Mouse (Mus musculus) heart, embryonic 16.5 days (tissue): ENCODE data around the gene Mcm2. TPM values are rescaled to one million over a fixed set of nuclear protein-coding genes. Genes with fewer than 3 reads are reported as not detected.
A peak's percentile ranks its signal among the peaks of the same experiment; 100 is the strongest.

Source experiments
- ATAC-seq: fragments of 200-750 bp; cut with Nextera tagmentation; replicated peaks from 2 replicates; pipeline ENCODE4 v1.8.0; 2017; ENCODE audit warnings: moderate number of reproducible peaks; ENCODE audit not compliant: insufficient read depth, low FRiP score; ENCODE audit errors: extremely low read depth
- H3K27ac ChIP-seq: fragments of 300-500 bp; sonication (generic); 2 replicates; pipeline ENCODE4 v1.5.1; 2014; ENCODE audit warnings: mild to moderate bottlenecking, low read length, control low read depth, moderate library complexity
- H3K27me3 ChIP-seq: fragments of 300-500 bp; sonication (generic); 2 replicates; pipeline ENCODE4 v1.6.1; 2014; ENCODE audit warnings: low read length, mixed read lengths; ENCODE audit not compliant: control insufficient read depth, insufficient read depth
- H3K36me3 ChIP-seq: fragments of 300-500 bp; sonication (generic); 2 replicates; pipeline ENCODE4 v1.6.1; 2014; ENCODE audit not compliant: control insufficient read depth, insufficient read depth
- H3K4me1 ChIP-seq: fragments of 300-500 bp; sonication (generic); 2 replicates; pipeline ENCODE4 v1.6.1; 2014; ENCODE audit warnings: low read length, mixed read lengths; ENCODE audit not compliant: control insufficient read depth, insufficient read depth
- H3K4me2 ChIP-seq: fragments of 300-500 bp; sonication (generic); 2 replicates; pipeline ENCODE4 v1.6.1; 2014; ENCODE audit warnings: low read depth, mild to moderate bottlenecking, control low read depth, low read length
- H3K4me3 ChIP-seq: fragments of 300-500 bp; sonication (generic); 2 replicates; pipeline ENCODE4 v1.5.1; 2014; ENCODE audit warnings: mild to moderate bottlenecking, control low read depth, low read length
- H3K9ac ChIP-seq: fragments of 300-500 bp; sonication (generic); 2 replicates; pipeline ENCODE4 v1.6.1; 2014; ENCODE audit warnings: low read length, control low read depth
- H3K9me3 ChIP-seq: fragments of 300-500 bp; sonication (generic); replicated peaks from 2 replicates; pipeline ENCODE4 v1.6.1; 2016; ENCODE audit warnings: low read length; ENCODE audit not compliant: control insufficient read depth
- WGBS: fragments of 180-500 bp; shearing (Covaris S2); extraction: QIAGEN DNeasy Blood & Tissue Kit; methylation state at CpG from one replicate; pipeline ENCODE4 v1.1.7; 2014; 5-methylcytosine and 5-hydroxymethylcytosine counted together
- polyA plus RNA-seq: library from polyadenylated mRNA; unstranded; fragments of >200 nt; fragmentation: Nextera tagmentation; extraction: Ambion mirVana; gene quantifications from 2 replicates; pipeline ENCODE4 v1.2.1, GENCODE M21; 2015

The Mcm2 gene
- polyA plus RNA-seq: 88.3 and 94.7 TPM in 2 replicates

GRCm38 (mm10) chr6:88898534-88899048 lies at the start of gene Mcm2:
Gene Mcm2 (minus strand): TSS chr6:88898780.
- Histone ChIP-seq H3K27ac (peak within 1 kb of the TSS; percentile 63), H3K9ac (peak within 1 kb of the TSS; percentile 78), H3K4me3 (peak within 1 kb of the TSS; percentile 71), H3K36me3 (peaks cover 8% of the 10 kb centered on the region), H3K4me1 (peaks cover 29% of the 10 kb centered on the region), H3K9me3 (no peaks in the 10 kb centered on the region), H3K27me3 (no peaks in the 10 kb centered on the region), H3K4me2 (peak within 1 kb of the TSS; percentile 83)
- peak; percentile 77 for ATAC-seq
- 1% methylated on average over 33 of the region's 33 CpGs for WGBS

GRCm38 (mm10) chr6:88947771-88948170 lies 49.2 kb upstream of the Mcm2 start:
- ATAC-seq: no peak
- Histone ChIP-seq H3K36me3 (no peaks in the 10 kb centered on the region), H3K27me3 (no peaks in the 10 kb centered on the region), H3K4me2 (no peak overlapping the region), H3K4me3 (no peak overlapping the region), H3K9ac (no peak overlapping the region), H3K27ac (no peak overlapping the region), H3K9me3 (no peaks in the 10 kb centered on the region), H3K4me1 (peaks cover 6% of the 10 kb centered on the region; the same call in 1 of the 2 replicates)

- Histone ChIP-seq H3K9ac (no peak overlapping the region), H3K27ac (no peak overlapping the region), H3K4me2 (no peak overlapping the region), H3K4me1 (peaks cover 16% of the 10 kb centered on the region), H3K27me3 (no peaks in the 10 kb centered on the region), H3K4me3 (no peak overlapping the region), H3K36me3 (no peaks in the 10 kb centered on the region), H3K9me3 (no peaks in the 10 kb centered on the region)
- 65% methylated on average over 6 of the region's 6 CpGs for WGBS
- ATAC-seq: no peak
These were observed 47.9 kb upstream of the Mcm2 start for GRCm38 (mm10) chr6:88946442-88946841.

- WGBS: 67% methylated on average over 6 of the region's 6 CpGs
- ATAC-seq: no peak
- H3K4me3 ChIP-seq: no peak overlapping the region
- H3K4me1 ChIP-seq: peaks cover 40% of the 10 kb centered on the region
- no peaks in the 10 kb centered on the region for H3K36me3 ChIP-seq
- H3K27ac ChIP-seq: no peak overlapping the region
- no peak overlapping the region for H3K9ac ChIP-seq
- H3K4me2 ChIP-seq: no peak overlapping the region
- no peaks in the 10 kb centered on the region for H3K27me3 ChIP-seq
- H3K9me3 ChIP-seq: no peaks in the 10 kb centered on the region
These were observed 45.1 kb upstream of the Mcm2 start for GRCm38 (mm10) chr6:88943666-88944065.

GRCm38 (mm10) chr6:88942595-88942994 lies 44.0 kb upstream of the Mcm2 start:
- no peak overlapping the region for H3K9ac ChIP-seq
- no peaks in the 10 kb centered on the region for H3K27me3 ChIP-seq
- no peaks in the 10 kb centered on the region for H3K9me3 ChIP-seq
- no peak overlapping the region for H3K4me2 ChIP-seq
- H3K4me3 ChIP-seq: no peak overlapping the region
- WGBS: 67% methylated on average over 8 of the region's 8 CpGs
- ATAC-seq: no peak
- H3K36me3 ChIP-seq: no peaks in the 10 kb centered on the region
- H3K4me1 ChIP-seq: peaks cover 45% of the 10 kb centered on the region
- H3K27ac ChIP-seq: peak overlapping the region; percentile 90

- ATAC-seq: peak; percentile 85
- peaks cover 46% of the 10 kb centered on the region for H3K4me1 ChIP-seq
These were observed 43.0 kb upstream of the Mcm2 start for GRCm38 (mm10) chr6:88941628-88942027.

GRCm38 (mm10) chr6:88940090-88940916 lies 41.7 kb upstream of the Mcm2 start:
- ATAC-seq: no peak
- Histone ChIP-seq H3K27ac (peak overlapping the region; percentile 91), H3K9ac (peak overlapping the region; percentile 52), H3K4me3 (no peak overlapping the region), H3K36me3 (no peaks in the 10 kb centered on the region), H3K27me3 (no peaks in the 10 kb centered on the region), H3K4me2 (peak overlapping the region; percentile 17), H3K9me3 (no peaks in the 10 kb centered on the region), H3K4me1 (peaks cover 50% of the 10 kb centered on the region)
- WGBS: 72% methylated on average over 9 of the region's 9 CpGs

More at GRCm38 (mm10) chr6:88941628-88942027, 43.0 kb upstream of the Mcm2 start:
- Histone ChIP-seq H3K4me2 (peak overlapping the region; percentile 20; the same call in 1 of the 2 replicates), H3K36me3 (no peaks in the 10 kb centered on the region), H3K9me3 (no peaks in the 10 kb centered on the region), H3K27ac (peak overlapping the region; percentile 90), H3K27me3 (no peaks in the 10 kb centered on the region), H3K4me3 (no peak overlapping the region), H3K9ac (peak overlapping the region; percentile 64)
- WGBS: 44% methylated on average over 4 of the region's 4 CpGs

- no peaks in the 10 kb centered on the region for H3K36me3 ChIP-seq
- no peak; the same call in 1 of the 2 replicates for ATAC-seq
- H3K9ac ChIP-seq: peak overlapping the region; percentile 52
- WGBS: 27% methylated on average over 12 of the region's 12 CpGs
- peak overlapping the region; percentile 91 for H3K27ac ChIP-seq
- H3K27me3 ChIP-seq: no peaks in the 10 kb centered on the region
- peak overlapping the region; percentile 17 for H3K4me2 ChIP-seq
- H3K9me3 ChIP-seq: no peaks in the 10 kb centered on the region
- H3K4me3 ChIP-seq: peak overlapping the region; percentile 17
- peaks cover 56% of the 10 kb centered on the region for H3K4me1 ChIP-seq
These were observed 40.9 kb upstream of the Mcm2 start for GRCm38 (mm10) chr6:88939281-88940089.
